Mouse (Mus musculus) liver, adult 2 months (tissue): ENCODE results near the gene Adamtsl1. TPM values are rescaled to one million over a fixed set of nuclear protein-coding genes. Genes with fewer than 3 reads are reported as not detected.

Experiments used
- DNase-seq: peaks from one replicate; pipeline ENCODE4 v3.0.0-alpha.2; 2011; ENCODE audit warnings: low read depth, low spot score; ENCODE audit errors: extremely low read depth
- H3K27ac ChIP-seq: fragments of 200-500 bp; replicated peaks from 2 replicates; pipeline ENCODE4 v1.5.1; 2012; ENCODE audit warnings: low read depth, mild to moderate bottlenecking, control low read depth, inconsistent platforms, low read length; ENCODE audit not compliant: insufficient read depth
- H3K27me3 ChIP-seq: fragments of 200-500 bp; 2 replicates; pipeline ENCODE4 v1.6.1; 2012; ENCODE audit warnings: mild to moderate bottlenecking, moderate library complexity, low read length, inconsistent platforms; ENCODE audit not compliant: control insufficient read depth, insufficient read depth
- H3K36me3 ChIP-seq: fragments of 200-500 bp; 2 replicates; pipeline ENCODE4 v1.6.1; 2012; ENCODE audit warnings: low read length, inconsistent platforms; ENCODE audit not compliant: control insufficient read depth, insufficient read depth
- H3K4me1 ChIP-seq: fragments of 200-500 bp; 2 replicates; pipeline ENCODE4 v1.6.1; 2011; ENCODE audit warnings: low read length; ENCODE audit not compliant: control insufficient read depth, insufficient read depth
- H3K4me3 ChIP-seq: fragments of 200-500 bp; 2 replicates; pipeline ENCODE4 v1.5.1; 2011; ENCODE audit warnings: low read depth, mild to moderate bottlenecking, control low read depth, low read length, moderate library complexity; ENCODE audit not compliant: insufficient read depth
- H3K79me2 ChIP-seq: fragments of 200-500 bp; 2 replicates; pipeline ENCODE4 v1.6.1; 2012; ENCODE audit warnings: inconsistent platforms, mild to moderate bottlenecking, low read length, moderate library complexity; ENCODE audit not compliant: control insufficient read depth, insufficient read depth
- H3K9ac ChIP-seq: fragments of 200-500 bp; 2 replicates; pipeline ENCODE4 v1.6.1; 2012; ENCODE audit warnings: low read depth, mild to moderate bottlenecking, control low read depth, inconsistent platforms, low read length
- CTCF ChIP-seq: fragments of 200-500 bp; IDR thresholded peaks from 2 replicates; pipeline ENCODE4 v1.5.1; 2011; ENCODE audit warnings: low read depth, low read length, control low read depth
- POLR2A ChIP-seq: fragments of 200-500 bp; IDR thresholded peaks from 2 replicates; pipeline ENCODE4 v1.6.1; 2011; ENCODE audit warnings: low read length, control low read depth; ENCODE audit not compliant: insufficient read depth; ENCODE audit errors: extremely low read depth
- WGBS: fragments of 180-500 bp; shearing (Covaris S2); methylation state at CpG from one replicate; pipeline ENCODE4 v1.1.7; 2018; 5-methylcytosine and 5-hydroxymethylcytosine counted together
- polyA plus RNA-seq: library from polyadenylated mRNA; depleted of rRNA; stranded (reverse); fragments of >200 nt; gene quantifications from 2 replicates; pipeline ENCODE4 v1.2.3, GENCODE M21; 2012
- total RNA-seq: library from RNA; depleted of rRNA; stranded (reverse); fragments of >200 nt; gene quantifications from 2 replicates; pipeline ENCODE4 v1.2.3, GENCODE M21; 2014

Gene Adamtsl1
- total and polyA plus RNA-seq, 2 experiments = 0.61 to 0.65 TPM

- 80% methylated on average over 5 of the region's 5 CpGs for WGBS
These were observed 390.2 kb downstream of the Adamtsl1 start for GRCm38 (mm10) chr4:85904217-85904616.

GRCm38 (mm10) chr4:85916034-85916433 lies 402.1 kb downstream of the Adamtsl1 start:
- Histone ChIP-seq H3K27ac (no peak overlapping the region), H3K4me3 (no peak overlapping the region), H3K27me3 (no peaks in the 10 kb centered on the region), H3K36me3 (no peaks in the 10 kb centered on the region), H3K9ac (no peak overlapping the region), H3K4me1 (no peaks in the 10 kb centered on the region), H3K79me2 (no peaks in the 10 kb centered on the region)
- peak; percentile 48 for DNase-seq
- WGBS = 63% methylated on average over 2 of the region's 2 CpGs
- TF ChIP-seq CTCF = no peak
- no peak for TF ChIP-seq POLR2A

More at GRCm38 (mm10) chr4:85904217-85904616, 390.2 kb downstream of the Adamtsl1 start:
- Histone ChIP-seq H3K27me3 (no peaks in the 10 kb centered on the region), H3K4me3 (no peak overlapping the region), H3K27ac (no peak overlapping the region), H3K79me2 (no peaks in the 10 kb centered on the region), H3K36me3 (no peaks in the 10 kb centered on the region), H3K9ac (no peak overlapping the region), H3K4me1 (no peaks in the 10 kb centered on the region)
- TF ChIP-seq CTCF (no peak), POLR2A (no peak)
- no peak for DNase-seq

GRCm38 (mm10) chr4:85918366-85918765 lies 404.4 kb downstream of the Adamtsl1 start:
- Histone ChIP-seq H3K27ac (no peak overlapping the region), H3K4me1 (no peaks in the 10 kb centered on the region), H3K27me3 (no peaks in the 10 kb centered on the region), H3K79me2 (no peaks in the 10 kb centered on the region), H3K9ac (no peak overlapping the region), H3K36me3 (no peaks in the 10 kb centered on the region), H3K4me3 (no peak overlapping the region)
- TF ChIP-seq CTCF = no peak
- no peak for TF ChIP-seq POLR2A
- WGBS = 72% methylated on average over 4 of the region's 4 CpGs
- DNase-seq = no peak

GRCm38 (mm10) chr4:85920474-85920873 lies 406.5 kb downstream of the Adamtsl1 start:
- Histone ChIP-seq H3K27me3 (no peaks in the 10 kb centered on the region), H3K79me2 (no peaks in the 10 kb centered on the region), H3K27ac (no peak overlapping the region), H3K36me3 (no peaks in the 10 kb centered on the region), H3K9ac (no peak overlapping the region), H3K4me1 (no peaks in the 10 kb centered on the region), H3K4me3 (no peak overlapping the region)
- TF ChIP-seq POLR2A (no peak), CTCF (no peak)
- 78% methylated on average over 3 of the region's 3 CpGs for WGBS
- no peak for DNase-seq

GRCm38 (mm10) chr4:85922741-85923140 lies 408.8 kb downstream of the Adamtsl1 start:
- H3K79me2 ChIP-seq = no peaks in the 10 kb centered on the region
- 93% methylated on average over 4 of the region's 4 CpGs for WGBS

GRCm38 (mm10) chr4:85932129-85932528 lies 418.2 kb downstream of the Adamtsl1 start:
- no peak overlapping the region for H3K4me3 ChIP-seq
- no peak overlapping the region for H3K27ac ChIP-seq
- no peaks in the 10 kb centered on the region for H3K36me3 ChIP-seq
- no peaks in the 10 kb centered on the region for H3K27me3 ChIP-seq
- H3K4me1 ChIP-seq = no peaks in the 10 kb centered on the region
- no peak for DNase-seq
- no peak for TF ChIP-seq POLR2A
- no peak for TF ChIP-seq CTCF
- H3K79me2 ChIP-seq = no peaks in the 10 kb centered on the region
- H3K9ac ChIP-seq = no peak overlapping the region

More at GRCm38 (mm10) chr4:85922741-85923140, 408.8 kb downstream of the Adamtsl1 start:
- Histone ChIP-seq H3K4me1 (no peaks in the 10 kb centered on the region), H3K4me3 (no peak overlapping the region), H3K36me3 (no peaks in the 10 kb centered on the region), H3K27ac (no peak overlapping the region), H3K27me3 (no peaks in the 10 kb centered on the region), H3K9ac (no peak overlapping the region)
- TF ChIP-seq POLR2A = no peak
- no peak for TF ChIP-seq CTCF
- no peak for DNase-seq
